Mouse (Mus musculus) E14TG2a.4 (cell line): ENCODE data around the gene Krtap22-2.
"Not testable (repeated sequence)": the region's sequence is repeated elsewhere in the genome, so short reads cannot be mapped to it uniquely, and the experiment has no call there.

Experiments used
- H3K27me3 ChIP-seq: 2 replicates; pipeline ENCODE4 v1.6.1; 2014; ENCODE audit warnings: low read length, control low read depth; ENCODE audit not compliant: insufficient read depth
- H3K36me3 ChIP-seq: 2 replicates; pipeline ENCODE4 v1.6.1; 2014; ENCODE audit warnings: low read length, control low read depth; ENCODE audit not compliant: insufficient read depth
- H3K4me1 ChIP-seq: replicated peaks from 2 replicates; pipeline ENCODE4 v1.6.1; 2014; ENCODE audit warnings: low read depth, low read length, control low read depth
- H3K4me3 ChIP-seq: replicated peaks from 2 replicates; pipeline ENCODE4 v1.5.1; 2014; ENCODE audit warnings: mild to moderate bottlenecking, low read length
- H3K9me3 ChIP-seq: 2 replicates; pipeline ENCODE4 v1.6.1; 2014; ENCODE audit warnings: low read length, control low read depth
- CTCF ChIP-seq: conservative IDR thresholded peaks from 2 replicates; pipeline ENCODE4 v1.5.1; 2014; ENCODE audit warnings: low read length
- NANOG ChIP-seq: IDR thresholded peaks from 2 replicates; pipeline ENCODE4 v1.6.1; 2014; ENCODE audit warnings: borderline replicate concordance, low read length, mixed read lengths
- POU5F1 ChIP-seq: IDR thresholded peaks from 2 replicates; pipeline ENCODE4 v1.6.1; 2014; ENCODE audit warnings: low read length, borderline replicate concordance

The Krtap22-2 gene

GRCm38 (mm10) chr16:89010659-89011058 is at the start of gene Krtap22-2:
Krtap22-2 (minus strand) TSS chr16:89010759.
- no peaks in the 10 kb centered on the region for H3K27me3 ChIP-seq
- no peaks in the 10 kb centered on the region for H3K9me3 ChIP-seq
- no peaks in the 10 kb centered on the region for H3K36me3 ChIP-seq
- no peak within 1 kb of the TSS for H3K4me3 ChIP-seq
- no peaks in the 10 kb centered on the region for H3K4me1 ChIP-seq
- TF ChIP-seq NANOG (no peak), POU5F1 (no peak), CTCF (no peak)

GRCm38 (mm10) chr16:89047783-89048182 is 37.2 kb upstream of the Krtap22-2 start, which contains the start of gene Krtap6-5:
Krtap6-5 (minus strand) TSS chr16:89047883.
- TF ChIP-seq NANOG (no peak), POU5F1 (no peak), CTCF (no peak)
- Histone ChIP-seq H3K4me1 (no peaks in the 10 kb centered on the region), H3K36me3 (no peaks in the 10 kb centered on the region), H3K27me3 (no peaks in the 10 kb centered on the region), H3K9me3 (no peaks in the 10 kb centered on the region), H3K4me3 (no peak within 1 kb of the TSS)

DNA sequence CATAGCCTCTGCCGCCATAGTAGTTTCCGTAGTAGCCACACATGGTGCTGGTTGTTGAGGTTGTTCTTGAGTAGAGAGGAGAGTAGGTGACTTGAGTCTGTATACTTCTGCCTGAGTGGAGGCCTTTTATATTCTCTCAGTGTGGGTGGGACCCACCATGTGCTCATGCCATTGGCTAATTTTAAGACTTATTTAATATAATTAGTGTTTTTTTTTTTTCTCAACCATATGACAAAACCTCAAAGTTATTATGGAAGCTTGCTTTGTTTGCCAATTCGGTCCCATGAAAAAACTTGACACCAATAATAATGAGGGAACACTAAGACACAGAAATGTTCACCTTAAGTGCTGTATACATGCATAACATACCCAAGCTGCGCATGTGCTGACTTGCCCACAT is 30.8 kb upstream of the Krtap22-2 start, which contains the start of gene Gm10228:
Gene Gm10228 (minus strand): TSS at position 101 of the 400 bp plus-strand sequence.
- not testable (repeated sequence) for H3K9me3 ChIP-seq, H3K27me3 ChIP-seq, H3K4me1 ChIP-seq, H3K36me3 ChIP-seq, H3K4me3 ChIP-seq

- not testable (repeated sequence) for H3K27me3 ChIP-seq, H3K9me3 ChIP-seq, H3K36me3 ChIP-seq, H3K4me1 ChIP-seq, H3K4me3 ChIP-seq
Observed at GRCm38 (mm10) chr16:89031399-89031798, 20.8 kb upstream of the Krtap22-2 start, which contains the start of gene Krtap6-1. Krtap6-1 (plus strand) TSS chr16:89031699.

GRCm38 (mm10) chr16:89014984-89015383 is 4.4 kb upstream of the Krtap22-2 start, which contains the start of gene Gm10229:
Gm10229 (plus strand) TSS chr16:89015284.
- H3K36me3 ChIP-seq, H3K27me3 ChIP-seq, H3K4me1 ChIP-seq, H3K9me3 ChIP-seq, H3K4me3 ChIP-seq: not testable (repeated sequence)

- no peaks in the 10 kb centered on the region for H3K4me1 ChIP-seq
- H3K36me3 ChIP-seq, result no peaks in the 10 kb centered on the region
- H3K27me3 ChIP-seq, result no peaks in the 10 kb centered on the region
- H3K9me3 ChIP-seq, result no peaks in the 10 kb centered on the region
- no peak for TF ChIP-seq NANOG
- no peak for TF ChIP-seq CTCF
- no peak for TF ChIP-seq POU5F1
- no peak overlapping the region for H3K4me3 ChIP-seq
Observed at GRCm38 (mm10) chr16:89013973-89014372, 3.4 kb upstream of the Krtap22-2 start.

GRCm38 (mm10) chr16:88962773-88963172 is 47.8 kb downstream of the Krtap22-2 start, which contains the start of gene Krtap16-3:
Krtap16-3 (minus strand) TSS chr16:88962873.
- no peaks in the 10 kb centered on the region for H3K4me1 ChIP-seq
- no peak within 1 kb of the TSS for H3K4me3 ChIP-seq
- H3K27me3 ChIP-seq, result no peaks in the 10 kb centered on the region
- no peak for TF ChIP-seq POU5F1
- H3K36me3 ChIP-seq, result no peaks in the 10 kb centered on the region
- peaks cover 26% of the 10 kb centered on the region for H3K9me3 ChIP-seq
